8 mouse cellular contexts compared by ENCODE assay signal in the genomic region with DNA sequence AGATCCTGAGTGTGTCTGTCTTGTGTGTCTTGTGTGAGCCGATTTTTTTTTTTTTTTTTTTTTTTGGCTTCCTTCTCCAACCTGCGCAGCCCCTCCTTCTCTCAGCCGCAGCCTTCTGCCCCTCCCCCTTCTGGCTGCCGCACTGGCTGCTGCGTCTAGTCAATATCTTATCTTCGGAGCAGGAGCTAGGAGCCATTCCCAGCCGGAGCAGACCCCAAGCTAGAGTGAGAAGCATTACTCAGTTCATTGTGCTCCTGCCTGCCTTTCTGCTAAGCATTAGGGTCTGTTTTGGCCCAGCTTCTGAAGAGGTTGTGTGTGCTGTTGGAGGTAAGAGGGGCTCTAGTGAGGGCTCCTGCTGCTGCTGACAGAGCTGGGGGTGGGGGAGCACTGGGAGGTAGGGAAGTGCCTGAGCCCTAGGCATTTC. TPM values are rescaled to one million over a fixed set of nuclear protein-coding genes. Genes with fewer than 3 reads are reported as not detected.
DNase-seq lines count a peak whose midpoint lies in the region; ATAC-seq lines count a peak whose summit lies in the region.

A gene (plus strand): TSS at position 114 of the 424 bp plus-strand sequence.

- peak within 1 kb of the TSS; percentile 23 for H3K4me3 ChIP-seq in neural tube, embryonic 11.5 days (ENCODE audit: low read depth, low read length)
- no peak within 1 kb of the TSS for H3K4me3 ChIP-seq in embryonic facial prominence, embryonic 15.5 days (replicated peaks)
- H3K4me3 ChIP-seq in intestine, embryonic 16.5 days (ENCODE audit: low read length): no peak within 1 kb of the TSS

- ATAC-seq in neural tube, embryonic 11.5 days (ENCODE audit: insufficient read depth, low FRiP score, low TSS enrichment): peak; percentile 73
- no peak for ATAC-seq in embryonic facial prominence, embryonic 15.5 days (ENCODE audit: insufficient number of reproducible peaks, low FRiP score, low TSS enrichment, low read depth)
- 0 out of 2 replicates have a peak, but pooled peaks have one; percentile 28 for ATAC-seq in intestine, embryonic 16.5 days
- ATAC-seq in megakaryocyte-erythroid progenitor cell, adult 5-6 weeks (replicated peaks; ENCODE audit: low FRiP score, low TSS enrichment, poor library complexity, severe bottlenecking): peak; percentile 69

- no peaks in the 10 kb centered on the region for H3K27me3 ChIP-seq in neural tube, embryonic 11.5 days (ENCODE audit: control insufficient read depth, insufficient read depth, low read length)
- no peaks in the 10 kb centered on the region for H3K27me3 ChIP-seq in embryonic facial prominence, embryonic 15.5 days
- H3K27me3 ChIP-seq in intestine, embryonic 16.5 days (replicated peaks; ENCODE audit: control insufficient read depth, insufficient read depth, low read length): no peaks in the 10 kb centered on the region

- H3K9ac ChIP-seq in neural tube, embryonic 11.5 days (ENCODE audit: low read length): peak within 1 kb of the TSS; percentile 61
- no peak within 1 kb of the TSS for H3K9ac ChIP-seq in embryonic facial prominence, embryonic 15.5 days
- H3K9ac ChIP-seq in intestine, embryonic 16.5 days (ENCODE audit: low read depth, low read length): no peak within 1 kb of the TSS

- 0 out of 2 replicates have a peak within 1 kb of the TSS, but pooled peaks have one; percentile 54 for H3K27ac ChIP-seq in neural tube, embryonic 11.5 days (ENCODE audit: low read depth, low read length)
- H3K27ac ChIP-seq in embryonic facial prominence, embryonic 15.5 days (replicated peaks): no peak within 1 kb of the TSS
- no peak within 1 kb of the TSS for H3K27ac ChIP-seq in intestine, embryonic 16.5 days (ENCODE audit: low read length)

- H3K4me2 ChIP-seq in neural tube, embryonic 11.5 days (ENCODE audit: low read depth): peak within 1 kb of the TSS; percentile 39
- peak within 1 kb of the TSS; percentile 29; the same call in 1 of the 2 replicates for H3K4me2 ChIP-seq in embryonic facial prominence, embryonic 15.5 days (replicated peaks)
- H3K4me2 ChIP-seq in intestine, embryonic 16.5 days (ENCODE audit: low read depth, low read length): no peak within 1 kb of the TSS

- WGBS in neural tube, embryonic 11.5 days: 4% methylated on average over 7 of the region's 7 CpGs
- 4% methylated on average over 7 of the region's 7 CpGs for WGBS in embryonic facial prominence, embryonic 15.5 days
- WGBS in intestine, embryonic 16.5 days: 4% methylated on average over 7 of the region's 7 CpGs

- H3K9me3 ChIP-seq in neural tube, embryonic 11.5 days (ENCODE audit: control insufficient read depth, low read length): no peaks in the 10 kb centered on the region
- H3K9me3 ChIP-seq in embryonic facial prominence, embryonic 15.5 days (replicated peaks): no peaks in the 10 kb centered on the region
- H3K9me3 ChIP-seq in intestine, embryonic 16.5 days (ENCODE audit: control insufficient read depth, low read length): no peaks in the 10 kb centered on the region

- no peaks in the 10 kb centered on the region for H3K36me3 ChIP-seq in neural tube, embryonic 11.5 days (ENCODE audit: control insufficient read depth, insufficient read depth, low read length)
- no peaks in the 10 kb centered on the region for H3K36me3 ChIP-seq in embryonic facial prominence, embryonic 15.5 days
- H3K36me3 ChIP-seq in intestine, embryonic 16.5 days (ENCODE audit: control insufficient read depth, insufficient read depth, low read length): no peaks in the 10 kb centered on the region

- peak; percentile 64 for DNase-seq in neural tube, embryonic 11.5 days (ENCODE audit: low spot score)
- DNase-seq in neural tube, embryonic 10.5 days (ENCODE audit: extremely low spot score, low spot score): no peak
- peak; percentile 68 for DNase-seq in telencephalon, adult 2 months (ENCODE audit: low read depth, low spot score)
- no peak for DNase-seq in B cell, adult 2 months
- no peak for DNase-seq in kidney, postnatal 10 days

- H3K4me1 ChIP-seq in neural tube, embryonic 11.5 days (ENCODE audit: control insufficient read depth, insufficient read depth, low read length): peaks cover 5% of the 10 kb centered on the region
- 0 out of 2 replicates have a peak, but pooled peaks cover 3% of the 10 kb centered on the region for H3K4me1 ChIP-seq in embryonic facial prominence, embryonic 15.5 days
- H3K4me1 ChIP-seq in intestine, embryonic 16.5 days (ENCODE audit: control insufficient read depth, insufficient read depth, low read length): no peaks in the 10 kb centered on the region

RNA-seq across cellular contexts. Expression of the gene that starts here (rescaled TPM):
- 19.9 and 21.5 TPM in 2 replicates for polyA plus RNA-seq in neural tube, embryonic 11.5 days (2014; fragmentation: Nextera tagmentation; extraction: Ambion mirVana)
- polyA plus RNA-seq in embryonic facial prominence, embryonic 15.5 days (2015; fragmentation: Nextera tagmentation; extraction: Ambion mirVana): 0.18 and 0.84 TPM in 2 replicates
- 1.2 and 1.7 TPM in 2 replicates for polyA plus RNA-seq in intestine, embryonic 16.5 days (2015; fragmentation: Nextera tagmentation; extraction: Ambion mirVana)
- total RNA-seq in megakaryocyte-erythroid progenitor cell, adult 5-6 weeks (2014; fragmentation: Nextera tagmentation): 0.90 TPM in 1 of 2 replicates, not detected in the other
- total RNA-seq in megakaryocyte-erythroid progenitor cell, adult 5-6 weeks (2017): not detected in 2 replicates

Comparison
In these comparisons a context has a peak if more than half of its experiments do, and no peak if none do; other contexts are left out.
1. DNase-seq: peak in neural tube, embryonic 11.5 days (single experiment) and telencephalon, adult 2 months (single experiment); none in neural tube, embryonic 10.5 days (single experiment), B cell, adult 2 months (0 of 2) and kidney, postnatal 10 days (single experiment).
2. Peak in ATAC-seq in megakaryocyte-erythroid progenitor cell, adult 5-6 weeks; RNA of the gene not detected or under 1 TPM.